Mouse (Mus musculus) embryonic fibroblast, embryonic 13.5 days (primary cell): ENCODE data around the gene Fbxw17.

Experiments used
- CTCF ChIP-seq: IDR thresholded peaks from 2 replicates; pipeline ENCODE4 v1.5.1; 2011; ENCODE audit warnings: mild to moderate bottlenecking, control low read depth, low read length, moderate library complexity, borderline replicate concordance; ENCODE audit not compliant: insufficient read depth
- POLR2A ChIP-seq: IDR thresholded peaks from 2 replicates; pipeline ENCODE4 v1.6.1; 2011; ENCODE audit warnings: low read depth, mild to moderate bottlenecking, control low read depth, low read length, moderate library complexity

GRCm38 (mm10) chr13:50467007-50467406 lies 49.3 kb downstream of the Fbxw17 start, which contains the start of gene Nutm2:
- no peak for TF ChIP-seq CTCF
- TF ChIP-seq POLR2A, result no peak
